Mouse (Mus musculus) urinary bladder, adult 18-20 months (tissue): ENCODE measurements at regions not wholly inside any gene's neighbourhood (a gene's known extent, or its start where the extent isn't known, plus 50 kb on each side); places are given as distances from the start of the nearest gene placed in this dataset.

Source experiments
- DNase-seq, 2 experiments: peaks; one replicate each; pipeline ENCODE4 v3.0.0; 2022; ENCODE audit warnings: low spot score in 2 of 2, mixed read lengths in 2 of 2

DNA sequence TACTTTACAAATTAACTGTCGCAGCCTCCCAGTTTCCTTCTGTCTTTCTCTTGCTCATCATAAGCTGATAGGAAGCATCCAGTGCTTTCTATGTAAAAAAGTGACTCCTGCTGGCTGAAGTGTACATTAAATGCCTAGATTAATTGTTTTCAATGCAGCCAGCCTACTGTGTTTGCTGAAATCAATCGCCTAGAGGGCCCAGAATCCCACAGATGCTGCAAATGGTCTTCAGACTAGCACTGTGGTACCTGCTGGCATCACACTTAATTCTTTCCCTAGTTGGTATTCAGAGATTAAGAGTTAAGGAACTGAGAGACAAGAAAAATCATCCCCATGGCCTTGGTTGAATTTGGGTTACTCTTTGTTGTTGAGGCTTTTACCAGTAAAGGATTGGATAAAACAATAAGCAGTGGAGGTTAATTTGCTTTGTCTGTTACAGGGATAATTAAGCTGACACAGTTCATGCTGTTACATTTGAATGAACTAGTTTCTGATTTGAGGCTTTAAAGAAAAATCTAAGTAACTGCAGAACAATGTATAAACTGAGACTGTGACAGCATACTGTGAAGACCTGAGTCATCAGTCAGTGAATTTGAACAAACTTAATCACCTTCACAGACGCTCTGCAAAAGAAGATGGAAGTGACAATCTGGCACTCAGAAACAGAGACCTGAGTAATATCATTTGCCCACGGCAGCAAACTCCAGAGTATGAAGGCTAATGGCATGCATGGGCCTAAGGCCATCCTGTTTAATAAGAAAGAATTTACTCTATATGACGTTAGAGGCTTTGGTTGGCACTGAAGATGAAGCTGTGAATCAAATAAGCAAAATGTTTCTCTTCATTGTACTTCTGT, 339.0 kb upstream of the Ddi1 start:
- DNase-seq, result no peak
